Mouse (Mus musculus): ENCODE results near the gene Trappc4. TPM values are rescaled to one million over a fixed set of nuclear protein-coding genes. Genes with fewer than 3 reads are reported as not detected.
A peak's percentile ranks its signal among the peaks of the same experiment; 100 is the strongest.

Gene Trappc4
- total RNA-seq, 1 experiment = 88.2 TPM

DNA sequence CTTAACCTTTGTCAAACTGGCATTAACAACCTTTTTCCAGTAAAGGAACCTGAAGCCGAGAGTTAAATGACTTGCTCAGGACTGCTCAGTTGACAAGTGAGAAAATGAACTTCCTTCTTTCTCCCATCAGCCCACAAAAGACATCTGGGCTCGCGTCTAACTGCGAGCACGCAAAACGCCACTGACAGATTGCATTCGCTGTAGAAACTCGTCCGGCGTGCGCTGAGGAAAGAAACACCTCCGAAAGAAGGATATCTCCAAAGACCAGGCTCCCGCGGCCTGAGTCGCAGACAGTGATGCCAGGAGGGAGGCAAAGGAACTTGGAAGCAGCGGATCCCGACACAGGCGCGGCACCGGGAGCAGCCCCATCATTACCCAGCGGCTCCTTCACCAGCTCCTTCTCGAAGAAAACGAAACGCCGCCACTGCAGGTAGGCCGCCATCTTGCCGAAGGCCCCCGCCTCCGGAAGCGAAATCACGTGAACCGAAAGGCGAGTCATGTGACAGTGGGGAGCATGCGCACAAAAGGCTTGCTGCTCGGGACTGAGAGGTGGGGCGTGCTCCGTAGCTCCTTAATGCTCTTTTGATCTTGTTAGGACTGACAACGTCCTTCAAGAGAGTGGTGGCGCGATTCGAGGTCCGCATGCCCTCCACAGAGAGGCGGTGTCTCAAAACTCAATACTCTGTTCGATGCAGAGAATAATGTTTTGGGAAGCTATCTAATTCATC, 46.0 kb downstream of the Trappc4 start, which contains the start of gene Vps11:
Vps11 (minus strand) TSS at position 481 of the 728 bp plus-strand sequence.
- Histone ChIP-seq H3K4me1 (ENCODE audit: control insufficient read depth in 2 of 2, insufficient read depth in 2 of 2, low read length in 2 of 2, poor library complexity in 1 of 2) (no peaks in the 10 kb centered on the region; a peak in 1 of 4 replicates), H3K9ac (ENCODE audit: insufficient read depth, low read depth, low read length, poor library complexity, severe bottlenecking) (peak within 1 kb of the TSS; percentile 95), H3K36me3 (ENCODE audit: control insufficient read depth, insufficient read depth, low read length, poor library complexity, severe bottlenecking) (peaks cover 17% of the 10 kb centered on the region), H3K9me3 (ENCODE audit: control insufficient read depth, insufficient read depth, low read depth, low read length) (no peaks in the 10 kb centered on the region), H3K27ac (ENCODE audit: insufficient read depth, low read depth, low read length, poor library complexity, severe bottlenecking) (peak within 1 kb of the TSS; percentile 46; the same call in 1 of the 2 replicates), H3K4me3 (ENCODE audit: insufficient read depth in 1 of 2, low read depth in 1 of 2, low read length in 2 of 2, poor library complexity in 1 of 2, severe bottlenecking in 1 of 2) (peak within 1 kb of the TSS; percentile 84 to 98)
- TF ChIP-seq HCFC1 (IDR thresholded peaks at IDR 0.05; ENCODE audit: borderline replicate concordance, insufficient read depth, low read length) = peak; percentile 84
- TF ChIP-seq ZNF384 (IDR thresholded peaks at IDR 0.05; ENCODE audit: low read depth, low read length) = no peak
- in situ Hi-C loops (cut with MboI; ENCODE audit: low sequenced_read_pairs in 2 of 2, unreplicated experiment in 2 of 2) = no loop called here
- peak; percentile 96 for DNase-seq (ENCODE audit: low read depth, low spot score)

DNA sequence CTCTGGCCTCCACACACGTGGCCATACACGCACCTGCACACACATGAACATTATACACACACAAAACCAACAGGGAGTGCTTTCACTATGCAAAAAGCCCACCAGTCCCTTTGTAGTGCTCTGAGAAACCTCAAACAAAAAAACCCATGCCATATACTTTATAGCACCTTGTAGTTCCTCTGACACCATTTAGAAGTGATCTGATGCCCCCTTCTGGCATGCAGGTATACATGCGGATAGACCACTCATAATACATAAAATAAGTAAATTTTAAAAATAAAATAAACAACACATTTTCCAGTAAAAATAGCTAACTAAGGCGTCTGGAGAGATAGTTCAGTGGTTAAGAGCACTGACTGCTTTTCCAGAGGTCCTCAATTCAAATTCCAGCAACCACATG, 50.2 kb downstream of the Trappc4 start:
- no peak overlapping the region for H3K4me3 ChIP-seq (ENCODE audit: insufficient read depth in 1 of 2, low read depth in 1 of 2, low read length in 2 of 2, poor library complexity in 1 of 2, severe bottlenecking in 1 of 2)
- peaks cover 49% of the 10 kb centered on the region for H3K36me3 ChIP-seq (ENCODE audit: control insufficient read depth, insufficient read depth, low read length, poor library complexity, severe bottlenecking)
- no peak overlapping the region for H3K27ac ChIP-seq (ENCODE audit: insufficient read depth, low read depth, low read length, poor library complexity, severe bottlenecking)
- DNase-seq (ENCODE audit: low read depth, low spot score) = no peak
- peaks cover 0 to 2% of the 10 kb centered on the region in 2 experiments; a peak in 2 of 4 replicates for H3K4me1 ChIP-seq (ENCODE audit: control insufficient read depth in 2 of 2, insufficient read depth in 2 of 2, low read length in 2 of 2, poor library complexity in 1 of 2)
- in situ Hi-C loops (cut with MboI; ENCODE audit: low sequenced_read_pairs in 2 of 2, unreplicated experiment in 2 of 2) = no loop called here
- H3K9ac ChIP-seq (ENCODE audit: insufficient read depth, low read depth, low read length, poor library complexity, severe bottlenecking) = no peak overlapping the region
- no peaks in the 10 kb centered on the region for H3K9me3 ChIP-seq (ENCODE audit: control insufficient read depth, insufficient read depth, low read depth, low read length)
- TF ChIP-seq MAFK (IDR thresholded peaks at IDR 0.05; ENCODE audit: insufficient read depth, low read depth, low read length) (no peak), ZC3H11A (IDR thresholded peaks at IDR 0.05; ENCODE audit: borderline replicate concordance, low read depth, low read length) (0 out of 2 replicates have a peak, but pooled peaks have one; percentile 3), HCFC1 (IDR thresholded peaks at IDR 0.05; ENCODE audit: borderline replicate concordance, insufficient read depth, low read length) (no peak), CHD2 (IDR thresholded peaks at IDR 0.05; ENCODE audit: low read depth, low read length) (no peak), ZNF384 (IDR thresholded peaks at IDR 0.05; ENCODE audit: low read depth, low read length) (no peak)

Other genes with a start within 250 kb of the Trappc4 start
- 17.3 and 20.0 TPM in 2 replicates for gene Cbl, start 173.6 kb downstream of the Trappc4 start, total RNA-seq (2012; rRNA removed)
- gene Ccdc153, start 166.9 kb downstream of the Trappc4 start, total RNA-seq (2012; rRNA removed) = not detected in 2 replicates
- 0.32 and 1.1 TPM in 2 replicates for gene Pdzd3, start 156.1 kb downstream of the Trappc4 start, total RNA-seq (2012; rRNA removed)
- 0.63 and 1.1 TPM in 2 replicates for gene Nlrx1, start 139.0 kb downstream of the Trappc4 start, total RNA-seq (2012; rRNA removed)
- gene Abcg4, start 119.0 kb downstream of the Trappc4 start, total RNA-seq (2012; rRNA removed) = 0.45 and 0.53 TPM in 2 replicates
- 29.1 and 38.3 TPM in 2 replicates for gene Hinfp, start 101.9 kb downstream of the Trappc4 start, total RNA-seq (2012; rRNA removed)
- gene C2cd2l, start 87.3 kb downstream of the Trappc4 start, total RNA-seq (2012; rRNA removed) = 9.0 and 13.9 TPM in 2 replicates
- gene Dpagt1, start 81.6 kb downstream of the Trappc4 start, total RNA-seq (2012; rRNA removed) = 16.3 and 17.9 TPM in 2 replicates
- 967 and 1,137 TPM in 2 replicates for gene H2afx, start 72.9 kb downstream of the Trappc4 start, total RNA-seq (2012; rRNA removed)
- 69.9 and 71.3 TPM in 2 replicates for gene Hmbs, start 63.4 kb downstream of the Trappc4 start, total RNA-seq (2012; rRNA removed)
- gene Vps11, start 45.9 kb downstream of the Trappc4 start, total RNA-seq (2012; rRNA removed) = 35.0 and 35.8 TPM in 2 replicates
- 246 and 320 TPM in 2 replicates for gene Hyou1, start 28.1 kb downstream of the Trappc4 start, total RNA-seq (2012; rRNA removed)
- gene Slc37a4, start 10.7 kb downstream of the Trappc4 start, total RNA-seq (2012; rRNA removed) = 9.8 and 10.0 TPM in 2 replicates
- gene Rps25, start 461 bp downstream of the Trappc4 start, total RNA-seq (2012; rRNA removed) = 1,792 and 2,115 TPM in 2 replicates
- gene Ccdc84, start 11.0 kb upstream of the Trappc4 start, total RNA-seq (2012; rRNA removed) = 38.3 and 57.0 TPM in 2 replicates
- gene Foxr1, start 33.5 kb upstream of the Trappc4 start, total RNA-seq (2012; rRNA removed) = 0.79 and 1.9 TPM in 2 replicates
- 0.31 and 1.1 TPM in 2 replicates for gene Upk2, start 47.4 kb upstream of the Trappc4 start, total RNA-seq (2012; rRNA removed)
- gene Bcl9l, start 75.2 kb upstream of the Trappc4 start, total RNA-seq (2012; rRNA removed) = 4.9 and 6.7 TPM in 2 replicates
- gene Cxcr5, start 154.3 kb upstream of the Trappc4 start, total RNA-seq (2012; rRNA removed) = 0.21 and 0.31 TPM in 2 replicates
- gene Ddx6, start 197.3 kb upstream of the Trappc4 start, total RNA-seq (2012; rRNA removed) = 34.9 and 52.7 TPM in 2 replicates

Measured in ES-E14 (cell line).